Mouse (Mus musculus): ENCODE data around the gene Cdh13. TPM values are rescaled to one million over a fixed set of nuclear protein-coding genes. Genes with fewer than 3 reads are reported as not detected.

The Cdh13 gene
- under 1 TPM in 2 of 3 experiments, not detected in 1; 0.15 to 0.35 TPM for polyA plus RNA-seq (2017; shearing (Covaris generic))

GRCm38 (mm10) chr8:118283600-118284111 lies at the start of gene Cdh13:
Cdh13 (plus strand) TSS chr8:118283733.
- ATAC-seq, result no peak

GRCm38 (mm10) chr8:118235626-118236025 lies 47.9 kb upstream of the Cdh13 start:
- ATAC-seq, result no peak

DNA sequence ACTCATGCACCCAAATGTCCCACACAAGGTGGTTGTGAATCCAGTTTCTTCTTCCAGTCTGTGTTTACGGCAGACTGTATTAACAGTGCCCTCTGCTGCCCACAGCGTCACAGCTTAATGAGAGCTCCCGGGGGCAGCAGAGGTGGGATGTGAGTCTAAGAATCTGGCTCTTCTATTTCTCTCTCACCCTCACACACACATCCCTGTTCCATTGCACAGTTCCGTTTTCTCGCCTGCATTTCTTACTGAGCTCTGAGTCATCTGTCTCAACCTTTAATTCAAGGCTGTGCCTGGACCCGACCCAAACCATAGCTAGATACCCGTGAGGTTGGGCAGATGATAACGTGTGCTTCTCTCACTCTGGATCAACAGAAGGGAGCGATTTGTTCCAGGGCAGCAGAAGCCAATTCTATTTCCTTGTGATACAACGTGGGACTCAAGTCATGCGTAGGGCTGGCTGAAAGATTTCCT lies 46.3 kb upstream of the Cdh13 start:
- ATAC-seq, result no peak

DNA sequence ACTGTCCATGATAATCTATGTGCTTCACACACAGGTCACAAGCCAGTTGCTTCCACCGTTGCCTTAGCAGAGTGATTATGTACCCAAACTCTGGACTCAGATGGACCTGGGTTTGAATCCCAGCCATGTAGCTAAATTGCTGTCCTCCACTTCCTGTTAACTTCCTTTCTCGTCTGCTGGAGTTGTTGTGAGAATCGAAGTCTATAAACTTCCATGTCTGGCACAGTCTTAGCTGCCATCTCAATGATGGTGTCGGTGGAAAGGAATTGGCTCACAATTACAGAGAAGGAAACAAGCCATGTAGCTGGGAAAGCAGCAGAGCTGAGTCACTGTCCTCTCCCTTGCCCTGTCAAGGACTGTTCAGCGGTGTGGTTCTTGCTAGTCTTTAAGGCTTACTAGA lies 45.4 kb upstream of the Cdh13 start:
- ATAC-seq, result no peak

- ATAC-seq, result no peak
Observed at GRCm38 (mm10) chr8:118239186-118239585, 44.3 kb upstream of the Cdh13 start.

DNA sequence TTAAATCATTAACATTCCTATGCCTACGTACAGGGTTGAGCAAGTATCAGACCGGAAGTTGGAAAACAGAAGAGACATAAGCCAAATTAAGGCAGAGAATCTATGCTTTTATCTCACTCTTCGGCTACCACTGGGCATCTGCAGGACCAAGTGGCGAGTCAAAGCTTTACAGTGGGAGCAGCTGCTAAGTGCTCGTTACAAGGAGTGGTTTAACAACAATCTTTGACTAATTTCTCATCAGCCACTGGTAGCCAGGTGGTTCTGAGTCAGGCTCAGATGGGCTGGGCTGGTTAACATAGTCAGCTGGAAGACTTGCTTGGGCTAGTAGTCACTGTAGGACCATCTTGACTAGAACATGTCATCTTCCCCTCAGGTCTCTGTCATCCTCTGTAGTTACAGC lies 34.2 kb upstream of the Cdh13 start:
- ATAC-seq, result no peak

- ATAC-seq, result no peak
Observed at GRCm38 (mm10) chr8:118249923-118250322, 33.6 kb upstream of the Cdh13 start.

DNA sequence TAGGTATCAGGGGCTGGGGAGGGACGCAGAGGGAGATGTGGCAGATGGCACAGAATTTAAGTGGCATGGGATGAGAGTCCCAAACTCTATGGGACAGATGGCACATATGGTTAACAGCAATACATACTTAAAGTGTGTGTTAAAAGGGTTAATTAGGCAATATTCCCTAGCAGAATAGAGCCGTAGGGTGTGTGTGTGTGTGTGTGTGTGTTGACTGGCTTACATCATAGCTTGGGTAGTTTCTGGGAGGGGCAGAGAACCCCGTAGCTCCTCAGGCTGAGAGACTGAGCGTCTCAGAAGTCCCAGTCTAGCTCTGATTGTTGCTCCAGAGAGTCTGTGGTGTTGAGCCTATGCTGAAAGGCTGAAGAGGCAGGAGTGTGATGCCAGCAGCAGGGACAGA lies 20.4 kb upstream of the Cdh13 start:
- ATAC-seq, result no peak

- no peak for ATAC-seq
Observed at GRCm38 (mm10) chr8:118270751-118271402, 12.7 kb upstream of the Cdh13 start.

- no peak for ATAC-seq
Observed at GRCm38 (mm10) chr8:118272493-118272892, 11.0 kb upstream of the Cdh13 start.

- no peak for ATAC-seq
Observed at GRCm38 (mm10) chr8:118274243-118274642, 9.3 kb upstream of the Cdh13 start.

DNA sequence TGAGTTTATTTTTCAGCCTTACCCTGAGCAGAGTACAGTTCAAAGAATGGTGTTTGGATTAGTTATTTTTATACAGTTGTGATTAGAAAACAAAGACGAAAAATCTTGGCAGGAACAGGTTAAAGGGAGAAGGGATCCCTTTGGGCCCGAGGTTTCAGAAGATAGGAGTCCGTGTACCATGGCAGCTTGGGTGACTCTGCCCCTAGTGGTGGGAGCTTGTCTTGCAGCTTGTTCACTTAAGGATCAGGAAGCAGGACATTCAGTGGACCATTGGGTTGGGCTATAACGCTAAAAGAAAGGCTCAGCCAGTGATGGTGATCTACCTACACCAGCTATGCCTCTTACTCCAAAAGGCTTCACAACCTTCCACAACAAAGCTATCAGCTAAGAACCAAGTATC lies 8.8 kb upstream of the Cdh13 start:
- ATAC-seq, result no peak

DNA sequence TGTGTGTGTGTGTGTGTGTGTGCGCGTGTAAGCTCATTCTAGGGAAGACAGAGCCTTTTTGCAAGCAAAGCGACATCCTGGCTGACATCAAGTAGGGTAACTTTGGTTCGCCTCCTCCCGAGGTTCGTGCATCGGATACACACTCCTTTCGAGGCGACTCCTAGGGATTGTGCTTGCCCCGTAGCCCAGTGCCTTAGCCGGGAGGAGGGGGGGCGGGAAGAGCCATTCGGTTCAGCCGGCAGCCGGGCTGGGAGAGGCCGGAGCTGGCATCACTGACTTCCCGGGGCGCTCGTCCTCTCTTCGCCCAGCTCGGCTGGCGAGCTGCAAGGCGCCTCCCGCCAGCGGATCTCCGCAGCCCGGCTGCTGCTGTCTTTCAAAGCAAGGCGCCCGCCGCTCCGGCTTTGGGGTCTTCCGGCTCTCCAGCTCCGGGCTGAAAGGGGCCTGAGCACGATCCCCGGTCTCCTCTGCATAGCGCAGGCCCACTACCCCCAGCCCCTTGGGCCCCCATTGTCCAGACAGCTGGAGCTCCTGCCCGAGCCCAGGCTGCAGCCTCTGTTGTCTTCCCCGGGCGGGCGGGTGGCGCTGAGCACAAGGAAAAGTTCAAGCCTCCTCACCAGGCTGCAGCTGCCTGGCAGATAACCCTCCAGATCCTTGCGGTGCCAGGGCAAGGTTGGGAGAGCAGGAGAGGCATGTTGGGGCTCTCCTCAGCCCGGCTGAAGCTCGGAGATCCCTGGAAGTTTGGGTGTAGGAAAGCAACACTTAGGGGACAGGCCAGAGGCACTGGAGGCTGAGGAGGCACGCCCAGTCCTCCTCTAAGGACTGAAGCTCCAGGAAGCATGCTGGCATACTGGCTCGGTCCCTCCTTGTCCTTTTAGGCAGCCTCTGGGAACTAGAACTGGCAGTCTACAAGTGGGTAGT lies 838 bp downstream of the Cdh13 start:
- ATAC-seq, result no peak

DNA sequence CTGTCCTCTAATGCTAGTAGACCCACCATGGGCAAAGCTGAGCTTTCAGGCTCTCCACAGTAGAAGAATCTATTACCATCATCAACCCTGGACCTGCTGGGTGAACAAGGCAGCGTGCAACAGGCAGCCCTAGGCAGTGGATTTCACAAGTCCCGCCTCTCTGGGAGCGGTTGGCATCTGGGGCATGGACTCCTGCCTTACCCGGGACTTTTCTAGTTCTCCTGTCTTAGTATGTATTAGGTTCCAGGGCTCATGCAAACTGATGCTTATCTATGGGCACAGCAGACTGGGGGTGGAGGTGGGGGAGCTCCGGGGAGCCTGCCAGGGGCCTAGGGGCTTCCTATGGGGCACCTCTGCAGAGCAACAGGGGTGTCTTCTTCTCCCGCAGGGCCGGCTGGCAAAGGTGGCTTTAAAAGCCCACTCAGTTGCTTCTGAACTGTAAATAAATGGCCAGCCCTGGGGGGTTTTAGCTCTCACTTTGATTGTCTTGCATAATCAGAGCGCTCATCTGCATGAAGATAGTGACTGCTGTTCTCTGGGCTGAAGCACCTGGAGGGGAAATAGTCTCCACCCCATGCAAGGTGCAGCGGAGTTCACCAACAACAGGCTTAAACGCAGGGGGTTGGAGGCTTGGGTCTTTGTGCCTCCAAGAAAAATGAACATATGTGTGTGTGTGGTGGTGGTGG lies 2.2 kb downstream of the Cdh13 start:
- no peak for ATAC-seq

DNA sequence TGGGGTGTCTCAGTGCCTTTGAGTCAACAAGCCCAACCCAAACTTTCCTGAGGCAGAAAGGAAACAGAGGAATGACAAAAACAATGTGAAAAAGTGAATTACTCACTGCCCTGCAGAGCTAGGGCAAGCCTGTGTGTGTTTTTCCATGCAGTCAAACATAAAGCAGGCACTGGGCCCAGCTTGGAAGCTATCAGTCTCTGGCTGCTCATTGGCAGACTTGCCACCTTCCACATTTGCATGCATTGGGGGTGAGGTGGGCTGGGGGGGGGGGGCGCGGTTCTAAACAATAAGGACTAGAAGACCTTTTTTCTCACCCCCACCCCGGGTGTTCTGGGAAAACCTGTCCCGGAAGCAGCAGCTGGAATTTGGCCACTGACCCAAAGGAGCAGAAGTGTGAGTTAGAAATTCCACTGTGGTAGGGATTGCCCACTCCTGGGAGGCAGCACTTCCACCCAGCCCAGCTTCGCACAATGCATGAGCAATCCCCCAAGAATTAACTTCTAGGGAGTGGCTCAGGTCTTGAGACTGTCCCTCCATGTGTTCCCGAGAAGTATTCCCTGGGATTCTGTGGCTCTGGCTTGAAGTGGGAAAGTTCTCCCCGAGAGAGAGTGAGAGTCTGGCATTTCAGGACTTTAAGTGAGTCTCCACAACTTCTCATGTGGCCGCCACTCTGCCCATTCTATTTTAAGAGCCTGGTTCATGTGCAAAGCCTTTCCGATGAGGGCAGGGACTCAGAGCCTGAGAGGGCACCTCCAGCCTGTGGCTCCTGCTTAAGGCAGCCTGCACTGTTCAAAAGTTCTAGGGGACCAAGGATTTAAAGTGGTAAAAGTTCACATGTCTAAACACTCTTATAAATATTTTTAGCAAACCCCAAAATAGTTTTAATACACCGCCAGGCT lies 3.0 kb downstream of the Cdh13 start:
- no peak for ATAC-seq

- ATAC-seq, result no peak
Observed at GRCm38 (mm10) chr8:118287496-118287895, 4.0 kb downstream of the Cdh13 start.

DNA sequence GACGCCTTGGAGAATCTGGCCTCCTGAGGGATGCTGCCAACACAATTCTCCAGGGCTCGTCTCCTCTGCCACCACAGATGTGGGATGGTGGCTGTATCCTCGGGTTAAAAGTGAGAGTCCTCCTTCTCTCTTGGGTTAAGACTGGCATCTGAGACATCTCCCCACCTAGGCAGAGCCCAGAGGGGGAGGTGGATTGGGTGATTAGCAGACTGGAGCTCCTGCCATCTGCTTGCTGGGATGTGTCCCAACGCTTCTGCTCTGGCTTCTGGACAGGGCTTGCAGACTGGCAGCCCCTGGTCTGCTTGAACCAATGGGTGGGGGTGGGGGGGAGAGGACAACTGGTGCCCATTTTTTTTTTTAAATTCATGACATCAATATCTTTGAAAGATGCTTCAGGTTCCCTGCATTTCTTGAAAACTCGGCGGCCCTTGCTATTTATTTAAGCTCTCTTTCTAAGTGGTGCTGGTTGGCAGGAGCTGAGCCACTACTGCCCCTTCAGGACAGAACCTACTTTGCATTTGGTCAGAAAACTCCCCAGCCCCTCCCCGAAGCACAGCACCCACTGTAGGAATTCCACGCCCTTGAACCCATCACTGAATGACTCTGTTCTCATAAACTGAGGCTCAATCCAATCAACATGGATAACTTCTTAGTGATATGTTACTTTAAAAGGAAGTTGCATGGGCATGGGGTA lies 4.9 kb downstream of the Cdh13 start:
- ATAC-seq, result no peak

- ATAC-seq, result no peak
Observed at GRCm38 (mm10) chr8:118289091-118289490, 5.6 kb downstream of the Cdh13 start.

- ATAC-seq, result no peak
Observed at GRCm38 (mm10) chr8:118289525-118289924, 6.0 kb downstream of the Cdh13 start.

DNA sequence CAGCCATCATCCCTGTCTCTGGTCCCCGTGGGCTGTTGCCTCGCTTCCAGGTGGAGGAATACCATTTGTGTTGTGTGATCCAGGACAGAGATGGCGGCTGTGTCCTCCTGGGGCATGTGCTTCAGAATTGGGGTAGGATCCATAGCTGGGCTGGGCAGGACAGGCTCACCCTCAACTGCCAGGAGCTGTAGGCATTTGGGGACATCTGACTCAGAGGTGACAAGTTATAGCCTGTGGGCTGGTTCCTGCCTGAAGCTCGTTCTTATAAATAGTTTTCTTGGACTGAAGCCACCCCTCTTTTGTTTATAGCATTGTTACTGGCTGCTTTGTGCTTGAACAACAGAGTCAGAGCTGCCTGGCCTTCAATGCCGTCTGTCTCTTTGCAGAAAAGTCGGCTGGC lies 6.7 kb downstream of the Cdh13 start:
- ATAC-seq, result no peak

DNA sequence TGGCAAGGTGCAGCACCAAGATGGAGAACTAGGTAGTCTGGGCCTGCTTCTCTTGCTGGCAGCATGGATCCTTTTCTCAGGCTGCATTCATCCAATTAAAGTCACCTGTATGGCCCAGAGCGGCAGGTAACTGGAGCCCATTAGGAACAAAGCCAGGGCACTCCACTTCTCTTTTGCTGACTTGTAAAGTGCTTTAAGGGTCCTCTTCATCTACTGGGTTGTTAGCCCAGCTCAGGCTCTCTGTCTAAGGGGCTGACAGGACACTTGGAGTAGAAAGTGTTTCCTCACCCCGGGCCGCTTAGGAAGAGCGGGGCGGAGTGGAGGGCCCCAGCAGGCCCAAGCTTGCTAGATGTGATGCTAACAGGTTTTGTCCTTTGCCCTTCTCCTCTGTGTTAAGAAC lies 12.9 kb downstream of the Cdh13 start:
- ATAC-seq, result no peak

All from inflammation-experienced regulatory T-cells, adult 6 months (primary cell).